Mouse (Mus musculus): Measurements from ENCODE around the gene Unc5b. TPM values are rescaled to one million over a fixed set of nuclear protein-coding genes. Genes with fewer than 3 reads are reported as not detected.

Unc5b gene
- total and polyA plus RNA-seq, 3 experiments = 0.04 to 0.21 (median 0.06) TPM

- H3K27me3 ChIP-seq (replicated peaks) = peaks cover 98% of the 10 kb centered on the region
- in situ Hi-C loops (cut with MboI; ENCODE audit: low pct_ligation_motif_present, low pct_unique_long_range_greater_than_20kb, low sequenced_read_pairs) = no loop called here
- no peak for DNase-seq (ENCODE audit: extremely low read depth)
- no peak overlapping the region for H3K4me2 ChIP-seq (ENCODE audit: insufficient read depth, low read depth, poor library complexity, severe bottlenecking)
- H3K79me2 ChIP-seq (replicated peaks; ENCODE audit: control insufficient read depth, extremely low read depth, insufficient read depth, poor library complexity, severe bottlenecking) = no peaks in the 10 kb centered on the region
- H3K36me3 ChIP-seq (replicated peaks in 1 of 2; ENCODE audit: control insufficient read depth in 1 of 2, insufficient read depth in 1 of 2, low read length in 1 of 2) = no peaks in the 10 kb centered on the region
- no peak overlapping the region for H3K27ac ChIP-seq (ENCODE audit: insufficient read depth, low read depth)
- TF ChIP-seq NRF1 (IDR thresholded peaks at IDR 0.05; ENCODE audit: low read depth, low read length) = no peak
- no peak for TF ChIP-seq ZMIZ1 (IDR thresholded peaks at IDR 0.05; ENCODE audit: low read depth, low read length)
- no peak for TF ChIP-seq RAD21 (IDR thresholded peaks at IDR 0.05; ENCODE audit: low read depth, low read length)
- no peak for TF ChIP-seq POLR2A (IDR thresholded peaks at IDR 0.05; ENCODE audit: low read depth, low read length)
- TF ChIP-seq JUN (IDR thresholded peaks at IDR 0.05; ENCODE audit: insufficient read depth, low read depth, low read length) = no peak
- no peak for TF ChIP-seq USF1 (IDR thresholded peaks at IDR 0.05; ENCODE audit: low read depth, low read length)
- no peak for TF ChIP-seq BHLHE40 (IDR thresholded peaks at IDR 0.05; ENCODE audit: low read depth, low read length)
- TF ChIP-seq EP300 (IDR thresholded peaks at IDR 0.05; ENCODE audit: low read length) = no peak
- TF ChIP-seq ETS1 (conservative IDR thresholded peaks at IDR 0.05; ENCODE audit: low read depth, low read length) = no peak
- TF ChIP-seq SMC3 (IDR thresholded peaks at IDR 0.05; ENCODE audit: low read depth, low read length) = no peak
- no peak overlapping the region for H3K9ac ChIP-seq (ENCODE audit: insufficient read depth, low read depth)
- no peak overlapping the region for H3K4me3 ChIP-seq (replicated peaks in 1 of 3; ENCODE audit: low read depth in 2 of 3, low read length in 2 of 3, poor library complexity in 1 of 3)
- peaks cover 7 to 22% of the 10 kb centered on the region in 2 experiments for H3K4me1 ChIP-seq (ENCODE audit: control insufficient read depth in 1 of 2, insufficient read depth in 2 of 2)
- dilution Hi-C loops (cut with MboI; ENCODE audit: extremely low pct_ligation_motif_present, extremely low pct_unique_long_range_greater_than_20kb, low sequenced_read_pairs) = no loop called here
- H3K9me3 ChIP-seq (replicated peaks; ENCODE audit: low read length) = no peaks in the 10 kb centered on the region
Measured at GRCm38 (mm10) chr10:60800295-60801167, 30.9 kb downstream of the Unc5b start.

GRCm38 (mm10) chr10:60797682-60798422 lies 33.5 kb downstream of the Unc5b start:
- no peak overlapping the region for H3K4me3 ChIP-seq (replicated peaks in 1 of 3; ENCODE audit: low read depth in 2 of 3, low read length in 2 of 3, poor library complexity in 1 of 3)
- DNase-seq (ENCODE audit: extremely low read depth) = no peak
- no peak for TF ChIP-seq TBP (conservative IDR thresholded peaks at IDR 0.05; ENCODE audit: low read depth, low read length)
- no peak for TF ChIP-seq MEF2A (IDR thresholded peaks at IDR 0.05; ENCODE audit: borderline replicate concordance, low read depth, low read length)
- no peak for TF ChIP-seq TCF12 (IDR thresholded peaks at IDR 0.05; ENCODE audit: low read depth, low read length)
- TF ChIP-seq GABPA (IDR thresholded peaks at IDR 0.05; ENCODE audit: insufficient replicate concordance, low read depth, low read length) = no peak
- TF ChIP-seq MAFK (IDR thresholded peaks at IDR 0.05; ENCODE audit: insufficient replicate concordance, low read length) = no peak
- TF ChIP-seq SIN3A (IDR thresholded peaks at IDR 0.05; ENCODE audit: low read length) = no peak
- TF ChIP-seq KAT2A (IDR thresholded peaks at IDR 0.05; ENCODE audit: insufficient replicate concordance, low read length) = no peak
- TF ChIP-seq NELFE (IDR thresholded peaks at IDR 0.05; ENCODE audit: low read depth, low read length) = no peak
- TF ChIP-seq IRF4 (IDR thresholded peaks at IDR 0.05; ENCODE audit: low read depth, low read length) = no peak
- no peak for TF ChIP-seq MAZ (IDR thresholded peaks at IDR 0.05; ENCODE audit: low read depth, low read length)
- TF ChIP-seq SMC3 (IDR thresholded peaks at IDR 0.05; ENCODE audit: low read depth, low read length) = no peak
- no peak for TF ChIP-seq E2F4 (IDR thresholded peaks at IDR 0.05; ENCODE audit: insufficient replicate concordance, low read depth, low read length)
- TF ChIP-seq ZMIZ1 (IDR thresholded peaks at IDR 0.05; ENCODE audit: low read depth, low read length) = no peak
- TF ChIP-seq NRF1 (IDR thresholded peaks at IDR 0.05; ENCODE audit: low read depth, low read length) = no peak
- no peak for TF ChIP-seq MAX (IDR thresholded peaks at IDR 0.05; ENCODE audit: low read length)
- no peak for TF ChIP-seq EP300 (IDR thresholded peaks at IDR 0.05; ENCODE audit: low read length)
- no peak for TF ChIP-seq ELF1 (IDR thresholded peaks at IDR 0.05; ENCODE audit: low read depth, low read length)
- TF ChIP-seq BHLHE40 (IDR thresholded peaks at IDR 0.05; ENCODE audit: low read depth, low read length) = no peak
- peaks cover 7 to 22% of the 10 kb centered on the region in 2 experiments for H3K4me1 ChIP-seq (ENCODE audit: control insufficient read depth in 1 of 2, insufficient read depth in 2 of 2)
- H3K27ac ChIP-seq (ENCODE audit: insufficient read depth, low read depth) = no peak overlapping the region
- H3K9me3 ChIP-seq (replicated peaks; ENCODE audit: low read length) = no peaks in the 10 kb centered on the region
- H3K4me2 ChIP-seq (ENCODE audit: insufficient read depth, low read depth, poor library complexity, severe bottlenecking) = no peak overlapping the region
- no peaks in the 10 kb centered on the region for H3K36me3 ChIP-seq (replicated peaks in 1 of 2; ENCODE audit: control insufficient read depth in 1 of 2, insufficient read depth in 1 of 2, low read length in 1 of 2)
- in situ Hi-C loops (cut with MboI; ENCODE audit: low pct_ligation_motif_present, low pct_unique_long_range_greater_than_20kb, low sequenced_read_pairs) (no loop called here), dilution Hi-C loops (cut with MboI; ENCODE audit: extremely low pct_ligation_motif_present, extremely low pct_unique_long_range_greater_than_20kb, low sequenced_read_pairs) (no loop called here)
- no peak overlapping the region for H3K9ac ChIP-seq (ENCODE audit: insufficient read depth, low read depth)
- no peaks in the 10 kb centered on the region for H3K79me2 ChIP-seq (replicated peaks; ENCODE audit: control insufficient read depth, extremely low read depth, insufficient read depth, poor library complexity, severe bottlenecking)
- H3K27me3 ChIP-seq (replicated peaks) = peaks cover 96% of the 10 kb centered on the region
